Mouse (Mus musculus) intestine, embryonic 16.5 days (tissue): ENCODE measurements at regions not wholly inside any gene's neighbourhood (a gene's known extent, or its start where the extent isn't known, plus 50 kb on each side); places are given as distances from the start of the nearest gene placed in this dataset.

Experiments
- ATAC-seq: fragments of 200-750 bp; cut with Nextera tagmentation; 2 replicates; pipeline ENCODE4 v1.8.0; 2017; ENCODE audit warnings: moderate TSS enrichment, moderate library complexity
- H3K27ac ChIP-seq: fragments of 300-500 bp; sonication (generic); 2 replicates; pipeline ENCODE4 v1.5.1; 2014; ENCODE audit warnings: mild to moderate bottlenecking, low read length
- H3K27me3 ChIP-seq: fragments of 300-500 bp; sonication (generic); replicated peaks from 2 replicates; pipeline ENCODE4 v1.6.1; 2014; ENCODE audit warnings: low read length, control low read depth, mixed read lengths; ENCODE audit not compliant: control insufficient read depth, insufficient read depth
- H3K36me3 ChIP-seq: fragments of 300-500 bp; sonication (generic); 2 replicates; pipeline ENCODE4 v1.6.1; 2014; ENCODE audit warnings: low read length, control low read depth; ENCODE audit not compliant: control insufficient read depth, insufficient read depth
- H3K4me1 ChIP-seq: fragments of 300-500 bp; sonication (generic); 2 replicates; pipeline ENCODE4 v1.6.1; 2014; ENCODE audit warnings: low read length, control low read depth, mixed read lengths; ENCODE audit not compliant: control insufficient read depth, insufficient read depth
- H3K4me2 ChIP-seq: fragments of 300-500 bp; sonication (generic); 2 replicates; pipeline ENCODE4 v1.6.1; 2014; ENCODE audit warnings: low read depth, low read length, control low read depth
- H3K4me3 ChIP-seq: fragments of 300-500 bp; sonication (generic); 2 replicates; pipeline ENCODE4 v1.5.1; 2014; ENCODE audit warnings: mild to moderate bottlenecking, low read length
- H3K9ac ChIP-seq: fragments of 300-500 bp; sonication (generic); 2 replicates; pipeline ENCODE4 v1.6.1; 2014; ENCODE audit warnings: low read depth, low read length
- H3K9me3 ChIP-seq: fragments of 300-500 bp; sonication (generic); 2 replicates; pipeline ENCODE4 v1.6.1; 2016; ENCODE audit warnings: low read length, control low read depth; ENCODE audit not compliant: control insufficient read depth
- WGBS: fragments of 180-500 bp; shearing (Covaris S2); extraction: QIAGEN DNeasy Blood & Tissue Kit; methylation state at CpG from one replicate; pipeline ENCODE4 v1.1.7; 2014; 5-methylcytosine and 5-hydroxymethylcytosine counted together

DNA sequence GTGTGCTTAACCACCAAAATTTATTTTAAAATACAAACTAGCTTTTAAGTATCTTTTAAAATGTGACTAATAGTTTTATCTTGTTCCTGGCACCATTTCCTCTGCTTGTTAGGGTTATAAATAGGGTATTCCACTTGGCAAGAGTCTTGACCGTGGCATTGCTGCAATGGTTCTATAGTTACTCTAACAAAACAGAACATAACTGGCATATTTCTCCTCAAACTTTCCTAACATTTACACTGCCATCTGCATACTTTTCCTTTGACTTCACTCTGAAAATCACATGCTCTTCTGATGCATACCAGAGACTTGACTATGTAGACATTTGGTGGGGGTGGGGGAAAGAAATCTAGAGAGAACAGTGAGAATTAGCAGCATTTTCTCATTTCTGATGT, 390.7 kb upstream of the Nt5c1b start:
- Histone ChIP-seq H3K9ac (no peak overlapping the region), H3K36me3 (no peaks in the 10 kb centered on the region), H3K4me2 (no peak overlapping the region), H3K9me3 (no peaks in the 10 kb centered on the region), H3K27ac (no peak overlapping the region), H3K4me1 (peaks cover 4% of the 10 kb centered on the region; the same call in 1 of the 2 replicates), H3K4me3 (no peak overlapping the region), H3K27me3 (no peaks in the 10 kb centered on the region)
- no peak for ATAC-seq
- WGBS, result 47% methylated on average over 1 of the region's 1 CpGs

DNA sequence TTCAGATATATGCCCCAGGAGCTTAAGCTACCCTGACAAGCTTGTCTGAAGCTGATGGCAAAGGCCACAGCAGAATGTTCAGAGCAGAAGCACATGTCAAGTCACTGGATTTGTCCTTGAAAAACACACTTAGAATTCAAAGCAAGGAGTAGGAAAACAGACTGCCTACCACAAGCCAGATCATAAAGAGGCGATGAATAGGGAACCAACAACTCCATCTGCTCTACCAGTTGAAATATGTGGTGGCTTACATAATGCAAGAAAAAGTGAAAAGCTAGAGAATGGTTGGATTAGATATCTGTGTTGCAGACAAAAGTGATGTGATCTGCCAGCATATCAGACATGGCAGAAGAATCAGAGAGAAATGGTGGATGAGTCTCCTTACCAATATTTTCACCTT, 378.5 kb upstream of the Nt5c1b start:
- Histone ChIP-seq H3K4me1 (no peaks in the 10 kb centered on the region), H3K27me3 (no peaks in the 10 kb centered on the region), H3K4me2 (no peak overlapping the region), H3K9ac (no peak overlapping the region), H3K27ac (no peak overlapping the region), H3K36me3 (no peaks in the 10 kb centered on the region), H3K4me3 (no peak overlapping the region), H3K9me3 (no peaks in the 10 kb centered on the region)
- no peak for ATAC-seq
- WGBS, result 97% methylated on average over 1 of the region's 1 CpGs

DNA sequence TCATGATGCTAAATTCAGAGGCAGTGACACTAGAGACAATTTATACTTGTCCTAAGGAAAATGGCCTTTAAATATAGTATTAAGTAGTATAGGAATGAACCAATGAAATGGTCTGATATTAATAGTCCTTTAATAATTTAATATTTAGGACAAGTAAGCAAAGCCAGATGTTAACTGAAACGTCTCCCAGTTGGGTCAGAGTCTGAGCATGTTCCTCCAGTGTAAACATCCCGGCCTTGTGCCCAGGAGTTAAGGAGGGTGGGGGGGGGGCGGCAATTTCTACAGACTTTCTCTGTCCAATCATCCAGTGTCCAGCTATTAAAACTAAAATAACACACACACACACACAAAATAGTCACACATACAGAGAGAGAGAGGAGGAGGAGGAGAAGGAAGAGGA, 374.1 kb upstream of the Nt5c1b start:
- no peaks in the 10 kb centered on the region for H3K36me3 ChIP-seq
- no peak overlapping the region for H3K4me2 ChIP-seq
- no peak overlapping the region for H3K9ac ChIP-seq
- H3K4me1 ChIP-seq, result no peaks in the 10 kb centered on the region
- 39% methylated on average over 3 of the region's 3 CpGs for WGBS
- H3K27me3 ChIP-seq, result no peaks in the 10 kb centered on the region
- no peak overlapping the region for H3K4me3 ChIP-seq
- no peak overlapping the region for H3K27ac ChIP-seq
- ATAC-seq, result peak; percentile 60
- H3K9me3 ChIP-seq, result no peaks in the 10 kb centered on the region

DNA sequence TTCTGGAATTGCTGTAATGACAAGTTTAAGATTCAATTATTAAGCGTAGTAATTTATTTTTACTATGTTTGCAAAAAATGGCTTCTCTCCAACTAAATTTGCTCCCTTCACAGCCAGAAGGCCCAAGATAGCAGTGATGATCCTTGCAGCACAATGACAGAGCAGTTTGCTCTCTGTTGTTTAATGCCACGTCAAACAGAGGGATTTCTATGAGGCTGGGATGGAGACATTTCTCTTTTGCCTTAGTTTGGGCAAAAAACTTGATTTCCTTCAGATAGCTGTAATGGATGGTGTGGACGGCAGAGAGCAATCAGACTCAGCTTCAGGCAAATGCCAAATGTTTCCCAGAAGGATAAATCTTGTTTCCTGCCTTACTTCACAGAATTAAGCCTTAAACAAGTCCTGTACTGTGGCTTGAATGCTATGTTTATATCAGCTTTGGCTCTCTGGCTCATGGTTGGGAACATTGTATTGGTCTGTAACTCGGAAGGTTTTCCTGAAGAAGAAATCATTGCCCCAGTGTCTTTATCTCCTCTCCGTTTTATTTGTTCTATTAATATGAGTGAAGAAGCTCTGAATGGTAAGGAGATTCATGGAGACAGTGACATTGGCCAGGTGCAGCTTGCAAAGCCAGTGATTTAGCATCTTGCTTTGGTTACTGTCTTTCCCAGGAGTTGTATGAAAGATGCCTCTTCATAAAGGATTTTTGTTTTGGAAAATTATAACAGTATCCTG, 373.2 kb upstream of the Nt5c1b start:
- Histone ChIP-seq H3K9me3 (no peaks in the 10 kb centered on the region), H3K4me1 (no peaks in the 10 kb centered on the region), H3K4me2 (no peak overlapping the region), H3K27ac (peak overlapping the region; percentile 28), H3K9ac (no peak overlapping the region), H3K36me3 (no peaks in the 10 kb centered on the region), H3K27me3 (no peaks in the 10 kb centered on the region), H3K4me3 (no peak overlapping the region)
- WGBS, result 42% methylated on average over 5 of the region's 5 CpGs
- peak; percentile 37 for ATAC-seq

DNA sequence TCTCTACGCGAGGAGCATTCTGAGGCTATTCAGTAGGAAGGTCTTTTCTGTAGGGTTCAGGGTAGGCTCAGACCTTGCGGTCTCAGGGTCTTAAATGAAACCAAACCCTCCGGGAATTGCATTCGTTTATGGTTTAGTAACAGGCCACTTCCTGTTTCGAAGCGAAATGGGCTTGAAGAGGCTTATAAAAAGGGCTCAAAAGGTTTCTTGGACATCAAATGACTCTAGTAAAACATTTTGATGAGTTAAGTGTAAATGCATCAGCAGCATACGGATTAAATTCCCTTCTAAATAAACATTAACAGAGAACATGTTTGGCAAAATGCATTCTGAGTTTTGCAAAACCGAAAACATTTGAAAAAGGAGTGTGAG, 372.6 kb upstream of the Nt5c1b start:
- Histone ChIP-seq H3K36me3 (no peaks in the 10 kb centered on the region), H3K4me2 (no peak overlapping the region), H3K27me3 (no peaks in the 10 kb centered on the region), H3K9ac (no peak overlapping the region), H3K4me1 (no peaks in the 10 kb centered on the region), H3K4me3 (no peak overlapping the region), H3K27ac (peak overlapping the region; percentile 28), H3K9me3 (no peaks in the 10 kb centered on the region)
- 45% methylated on average over 9 of the region's 9 CpGs for WGBS
- ATAC-seq, result peak; percentile 54

DNA sequence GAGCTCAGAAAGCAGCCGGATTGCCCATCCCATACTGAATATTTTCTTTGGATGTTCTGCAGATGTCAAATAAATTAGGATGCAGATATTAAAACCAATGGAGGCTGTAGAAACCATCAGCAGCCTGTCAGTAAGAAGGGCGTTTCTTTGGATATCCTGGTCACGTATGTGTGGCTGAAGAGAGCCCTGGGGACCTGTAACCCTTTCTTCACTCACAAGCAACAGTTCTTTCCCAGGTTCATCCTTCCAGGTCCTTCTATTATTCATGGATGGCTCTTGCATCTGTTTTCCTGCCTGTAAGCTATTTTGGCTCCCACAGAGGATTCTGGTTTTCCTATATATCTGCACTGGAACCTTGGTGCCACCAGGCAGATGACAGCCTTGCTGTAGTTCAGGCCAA, 372.2 kb upstream of the Nt5c1b start:
- WGBS, result 43% methylated on average over 3 of the region's 3 CpGs
- Histone ChIP-seq H3K4me1 (no peaks in the 10 kb centered on the region), H3K36me3 (no peaks in the 10 kb centered on the region), H3K4me2 (no peak overlapping the region), H3K9ac (no peak overlapping the region), H3K27ac (peak overlapping the region; percentile 28), H3K9me3 (no peaks in the 10 kb centered on the region), H3K4me3 (no peak overlapping the region), H3K27me3 (no peaks in the 10 kb centered on the region)
- ATAC-seq, result no peak

DNA sequence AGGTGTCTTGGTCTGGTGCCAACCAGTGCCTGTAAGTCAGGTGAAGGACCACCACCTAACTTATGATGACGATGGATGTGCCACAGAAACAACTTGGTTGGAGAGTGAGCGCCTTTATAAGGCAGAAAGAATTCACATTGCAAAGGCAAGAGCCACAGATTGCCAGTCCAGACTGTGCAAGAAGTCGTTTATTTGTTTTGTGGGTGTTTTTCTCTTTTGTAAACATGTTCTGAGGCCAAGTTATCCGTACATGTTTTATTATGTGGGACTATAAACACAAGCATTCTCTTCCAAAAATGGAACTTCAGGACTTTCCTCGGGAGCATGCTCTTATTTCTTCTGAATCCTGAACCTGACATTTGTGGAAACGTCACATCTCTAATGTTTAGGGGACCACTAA, 369.8 kb upstream of the Nt5c1b start:
- Histone ChIP-seq H3K9me3 (no peaks in the 10 kb centered on the region), H3K36me3 (no peaks in the 10 kb centered on the region), H3K4me3 (no peak overlapping the region), H3K4me1 (no peaks in the 10 kb centered on the region), H3K27ac (no peak overlapping the region), H3K27me3 (no peaks in the 10 kb centered on the region), H3K4me2 (no peak overlapping the region), H3K9ac (no peak overlapping the region)
- WGBS, result 57% methylated on average over 6 of the region's 6 CpGs
- no peak for ATAC-seq

DNA sequence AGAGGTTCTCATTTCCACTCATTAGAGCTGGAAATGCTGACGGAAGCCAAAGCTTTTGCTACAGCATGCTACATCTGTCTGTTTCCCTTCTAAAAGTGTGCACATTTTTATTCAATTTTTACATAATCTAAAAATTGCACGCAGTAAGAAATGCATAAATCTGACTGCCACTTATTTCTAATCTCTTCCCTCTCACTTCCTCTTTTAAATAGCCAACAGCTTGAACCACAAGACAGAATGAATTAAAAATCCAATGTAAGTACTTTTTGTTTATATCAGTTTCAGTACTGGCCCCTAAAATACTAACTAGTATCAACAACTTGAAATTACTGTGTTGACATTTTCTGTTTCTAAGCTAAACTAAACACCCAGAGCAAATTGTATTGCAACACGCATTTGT, 361.3 kb upstream of the Nt5c1b start:
- H3K9me3 ChIP-seq, result no peaks in the 10 kb centered on the region
- WGBS, result 52% methylated on average over 3 of the region's 3 CpGs
- no peak overlapping the region for H3K27ac ChIP-seq
- no peak for ATAC-seq
- H3K4me3 ChIP-seq, result no peak overlapping the region
- no peak overlapping the region for H3K9ac ChIP-seq
- H3K4me1 ChIP-seq, result no peaks in the 10 kb centered on the region
- no peaks in the 10 kb centered on the region for H3K27me3 ChIP-seq
- no peak overlapping the region for H3K4me2 ChIP-seq
- H3K36me3 ChIP-seq, result no peaks in the 10 kb centered on the region

DNA sequence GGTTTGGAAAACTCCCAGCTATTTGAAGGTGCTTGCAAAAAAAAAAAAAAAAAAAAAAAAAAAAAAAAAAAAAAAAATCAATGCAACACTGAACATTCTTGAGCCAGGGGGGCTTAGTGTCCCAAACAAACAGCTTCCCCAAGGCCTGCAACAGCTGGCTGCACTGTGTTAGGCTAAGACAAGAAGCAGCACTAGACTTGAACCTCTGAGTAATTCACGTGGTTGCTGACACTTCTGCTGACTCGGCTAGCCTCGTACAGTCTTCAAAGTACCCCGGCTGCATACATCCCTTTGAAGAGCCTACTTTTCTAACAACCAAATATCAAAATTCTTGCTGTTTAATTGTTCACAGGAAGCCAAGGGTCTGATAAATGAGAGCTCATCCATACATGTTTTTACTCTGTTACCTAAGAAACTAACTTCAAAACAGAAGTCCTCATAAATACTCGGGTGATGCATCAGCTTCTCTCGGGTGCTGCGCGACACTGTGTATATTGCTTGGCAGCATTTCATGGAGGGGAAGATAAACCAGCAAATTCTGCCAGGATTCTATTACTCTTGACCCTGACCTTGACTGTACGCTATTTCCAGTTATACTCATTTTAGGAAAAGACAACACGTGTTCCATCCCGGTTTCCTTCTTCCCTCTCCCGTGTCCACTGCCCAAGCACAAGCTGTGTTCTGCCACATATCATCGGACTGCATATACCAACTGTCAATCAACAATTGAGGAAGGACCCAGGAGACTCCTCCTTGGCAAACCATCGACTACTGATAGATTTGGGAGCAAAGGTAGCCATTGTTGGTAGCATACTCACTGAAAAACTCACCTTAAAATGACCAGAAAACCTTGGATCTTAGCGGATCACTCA, 352.8 kb upstream of the Nt5c1b start:
- H3K9ac ChIP-seq, result no peak overlapping the region
- H3K27ac ChIP-seq, result peak overlapping the region; percentile 31; the same call in 1 of the 2 replicates
- no peak overlapping the region for H3K4me2 ChIP-seq
- H3K4me3 ChIP-seq, result no peak overlapping the region
- no peaks in the 10 kb centered on the region for H3K36me3 ChIP-seq
- no peaks in the 10 kb centered on the region for H3K4me1 ChIP-seq
- H3K27me3 ChIP-seq, result no peaks in the 10 kb centered on the region
- 51% methylated on average over 15 of the region's 15 CpGs for WGBS
- no peaks in the 10 kb centered on the region for H3K9me3 ChIP-seq
- ATAC-seq, result peak; percentile 76
